Mouse (Mus musculus): ENCODE measurements around the gene Amfr. TPM values are rescaled to one million over a fixed set of nuclear protein-coding genes. Genes with fewer than 3 reads are reported as not detected.
A peak's percentile ranks its signal among the peaks of the same experiment; 100 is the strongest.

Amfr gene
- total and polyA plus RNA-seq, 2 experiments from 2014 or later = 88.9 to 195 TPM

DNA sequence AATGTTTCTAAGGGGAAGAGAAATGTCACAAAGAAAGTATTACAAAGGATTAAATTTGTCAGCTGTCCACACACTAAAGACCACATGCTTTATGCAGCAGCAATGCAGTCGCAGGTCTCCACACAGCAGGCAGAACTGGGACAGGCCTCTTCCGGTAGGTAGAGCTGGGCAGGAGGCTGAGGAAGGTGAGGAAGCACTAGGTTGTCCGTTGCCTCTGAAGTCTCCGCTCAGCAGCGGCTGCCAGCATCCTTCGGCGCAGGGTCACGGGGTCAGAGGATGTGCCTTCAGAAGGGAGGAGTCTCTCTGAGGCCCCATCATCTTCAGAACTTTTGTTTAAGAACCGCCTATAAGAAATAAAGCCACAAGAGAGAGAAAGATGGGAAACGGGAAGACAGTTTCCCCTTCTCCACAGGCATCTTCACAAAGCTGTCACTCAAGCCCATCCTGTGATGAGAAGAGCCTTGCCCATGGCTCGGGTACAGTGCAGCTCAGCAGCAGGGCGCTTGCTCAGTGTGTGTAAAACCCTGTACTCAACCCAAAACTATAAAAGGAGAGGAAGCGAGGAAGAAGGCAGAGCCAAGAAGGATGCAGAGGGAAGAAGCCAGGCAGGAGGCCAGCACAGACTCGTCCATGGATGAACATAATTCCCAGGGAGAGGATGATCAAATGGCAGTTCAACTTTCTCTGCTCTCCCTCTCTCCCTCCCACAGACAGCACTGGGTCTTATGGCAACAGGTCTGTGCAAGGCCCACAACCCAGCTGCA is 39.5 kb downstream of the Amfr start:
- Histone ChIP-seq H3K9me3 (ENCODE audit: low read length) (no peaks in the 10 kb centered on the region), H3K4me1 (ENCODE audit: insufficient read depth, low read length) (no peaks in the 10 kb centered on the region), H3K36me3 (ENCODE audit: insufficient read depth, low read length) (peaks cover 56% of the 10 kb centered on the region), H3K4me3 (ENCODE audit: low read length) (no peak overlapping the region), H3K27me3 (ENCODE audit: insufficient read depth, low read length) (no peaks in the 10 kb centered on the region), H3K27ac (no peak overlapping the region), H3K9ac (replicated peaks; ENCODE audit: low read length) (no peak overlapping the region), H3K4me2 (ENCODE audit: low read depth, low read length) (no peak overlapping the region)
- no peak for TF ChIP-seq CTCF (IDR thresholded peaks at IDR 0.05; ENCODE audit: low read depth)
- DNase-seq (ENCODE audit: low spot score) (no peak), ATAC-seq (peak; percentile 46; the same call in 1 of the 2 replicates)
- 61% methylated on average over 14 of the region's 14 CpGs for WGBS

GRCm38 (mm10) chr8:93972211-93972610 is 40.4 kb downstream of the Amfr start:
- 78% methylated on average over 5 of the region's 5 CpGs for WGBS
- Histone ChIP-seq H3K4me3 (ENCODE audit: low read length) (no peak overlapping the region), H3K9me3 (ENCODE audit: low read length) (no peaks in the 10 kb centered on the region), H3K4me1 (ENCODE audit: insufficient read depth, low read length) (no peaks in the 10 kb centered on the region), H3K27me3 (ENCODE audit: insufficient read depth, low read length) (no peaks in the 10 kb centered on the region), H3K36me3 (ENCODE audit: insufficient read depth, low read length) (peaks cover 64% of the 10 kb centered on the region), H3K9ac (replicated peaks; ENCODE audit: low read length) (no peak overlapping the region), H3K27ac (no peak overlapping the region), H3K4me2 (ENCODE audit: low read depth, low read length) (no peak overlapping the region)
- no peak for DNase-seq (ENCODE audit: low spot score)
- no peak for ATAC-seq
- no peak for TF ChIP-seq CTCF (IDR thresholded peaks at IDR 0.05; ENCODE audit: low read depth)

DNA sequence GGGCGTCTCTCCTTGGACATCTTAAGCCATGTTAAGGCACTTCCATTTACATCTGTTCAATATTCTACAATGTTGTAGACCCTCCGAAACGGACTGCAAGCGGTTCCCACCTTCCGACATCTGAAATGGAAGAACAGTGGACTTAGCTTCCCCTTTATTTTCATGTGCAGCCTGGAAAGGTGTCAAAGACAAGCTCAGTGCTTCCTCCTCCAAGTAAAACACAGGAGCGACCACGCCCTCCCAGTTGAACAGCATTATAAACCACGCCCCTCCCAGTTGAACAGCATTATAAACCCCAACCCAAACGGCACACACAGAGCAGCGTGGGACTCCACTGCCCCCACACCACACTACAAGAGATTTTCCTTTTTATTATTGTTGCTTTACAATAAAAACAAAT is 41.2 kb downstream of the Amfr start:
- no peak for DNase-seq (ENCODE audit: low spot score)
- ATAC-seq = no peak
- Histone ChIP-seq H3K4me3 (ENCODE audit: low read length) (no peak overlapping the region), H3K36me3 (ENCODE audit: insufficient read depth, low read length) (peaks cover 67% of the 10 kb centered on the region), H3K9me3 (ENCODE audit: low read length) (no peaks in the 10 kb centered on the region), H3K27me3 (ENCODE audit: insufficient read depth, low read length) (no peaks in the 10 kb centered on the region), H3K27ac (no peak overlapping the region), H3K4me2 (ENCODE audit: low read depth, low read length) (no peak overlapping the region), H3K9ac (replicated peaks; ENCODE audit: low read length) (no peak overlapping the region), H3K4me1 (ENCODE audit: insufficient read depth, low read length) (no peaks in the 10 kb centered on the region)
- no peak for TF ChIP-seq CTCF (IDR thresholded peaks at IDR 0.05; ENCODE audit: low read depth)
- WGBS = 92% methylated on average over 10 of the region's 10 CpGs

DNA sequence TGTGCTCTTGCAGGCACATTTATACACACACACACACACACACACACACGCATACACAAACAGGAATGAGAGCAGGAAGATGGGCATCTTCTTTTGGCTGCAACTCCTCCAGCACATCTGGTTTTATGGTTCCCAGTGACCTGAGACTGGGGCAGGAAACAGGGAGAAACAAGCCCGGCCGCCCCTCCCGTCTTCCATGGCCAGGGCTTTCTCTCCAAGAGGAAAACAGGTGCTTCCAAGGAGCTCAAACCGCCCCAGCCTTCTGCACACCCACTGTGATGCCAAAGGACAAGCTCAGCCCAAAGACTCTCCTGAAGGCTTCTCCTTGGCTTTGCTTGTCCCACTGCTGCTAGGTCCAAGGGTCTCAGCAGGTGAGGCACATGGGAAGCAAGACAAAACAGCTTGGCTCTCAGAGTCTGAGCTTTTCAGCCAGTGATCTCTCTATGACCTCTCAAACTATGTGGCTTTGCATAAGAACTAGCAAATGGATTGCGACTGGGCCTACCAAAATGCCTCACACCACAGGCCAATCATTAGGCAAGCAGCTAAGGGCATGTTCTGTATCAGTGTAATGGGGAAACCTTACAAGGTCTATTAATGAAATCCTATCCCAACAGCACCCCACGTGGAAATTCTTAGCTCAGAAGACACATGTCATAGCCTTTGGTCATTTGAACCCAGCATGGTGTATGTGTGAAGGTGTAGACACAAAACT is 42.9 kb downstream of the Amfr start:
- no peak overlapping the region for H3K4me3 ChIP-seq (ENCODE audit: low read length)
- no peaks in the 10 kb centered on the region for H3K9me3 ChIP-seq (ENCODE audit: low read length)
- peaks cover 61% of the 10 kb centered on the region for H3K36me3 ChIP-seq (ENCODE audit: insufficient read depth, low read length)
- no peaks in the 10 kb centered on the region for H3K27me3 ChIP-seq (ENCODE audit: insufficient read depth, low read length)
- TF ChIP-seq CTCF (IDR thresholded peaks at IDR 0.05; ENCODE audit: low read depth) = no peak
- WGBS = 65% methylated on average over 7 of the region's 7 CpGs
- H3K9ac ChIP-seq (replicated peaks; ENCODE audit: low read length) = no peak overlapping the region
- H3K27ac ChIP-seq = peak overlapping the region; percentile 6; the same call in 1 of the 2 replicates
- H3K4me1 ChIP-seq (ENCODE audit: insufficient read depth, low read length) = no peaks in the 10 kb centered on the region
- ATAC-seq (no peak), DNase-seq (ENCODE audit: low spot score) (no peak)
- H3K4me2 ChIP-seq (ENCODE audit: low read depth, low read length) = no peak overlapping the region

GRCm38 (mm10) chr8:93968293-93968692 is 44.3 kb downstream of the Amfr start:
- H3K9ac ChIP-seq (replicated peaks; ENCODE audit: low read length) = no peak overlapping the region
- peaks cover 60% of the 10 kb centered on the region for H3K36me3 ChIP-seq (ENCODE audit: insufficient read depth, low read length)
- no peaks in the 10 kb centered on the region for H3K27me3 ChIP-seq (ENCODE audit: insufficient read depth, low read length)
- ATAC-seq (no peak), DNase-seq (ENCODE audit: low spot score) (no peak)
- WGBS = 71% methylated on average over 6 of the region's 6 CpGs
- no peak overlapping the region for H3K27ac ChIP-seq
- no peaks in the 10 kb centered on the region for H3K9me3 ChIP-seq (ENCODE audit: low read length)
- H3K4me3 ChIP-seq (ENCODE audit: low read length) = no peak overlapping the region
- no peaks in the 10 kb centered on the region for H3K4me1 ChIP-seq (ENCODE audit: insufficient read depth, low read length)
- H3K4me2 ChIP-seq (ENCODE audit: low read depth, low read length) = no peak overlapping the region
- TF ChIP-seq CTCF (IDR thresholded peaks at IDR 0.05; ENCODE audit: low read depth) = no peak

- Histone ChIP-seq H3K4me3 (ENCODE audit: low read length) (no peak overlapping the region), H3K9me3 (ENCODE audit: low read length) (no peaks in the 10 kb centered on the region), H3K4me1 (ENCODE audit: insufficient read depth, low read length) (no peaks in the 10 kb centered on the region), H3K9ac (replicated peaks; ENCODE audit: low read length) (no peak overlapping the region), H3K36me3 (ENCODE audit: insufficient read depth, low read length) (peaks cover 38% of the 10 kb centered on the region), H3K27me3 (ENCODE audit: insufficient read depth, low read length) (no peaks in the 10 kb centered on the region), H3K4me2 (ENCODE audit: low read depth, low read length) (no peak overlapping the region), H3K27ac (no peak overlapping the region)
- ATAC-seq (no peak), DNase-seq (ENCODE audit: low spot score) (no peak)
- no peak for TF ChIP-seq CTCF (IDR thresholded peaks at IDR 0.05; ENCODE audit: low read depth)
- 79% methylated on average over 6 of the region's 6 CpGs for WGBS
Measured at GRCm38 (mm10) chr8:93960909-93961308, 51.7 kb downstream of the Amfr start.

DNA sequence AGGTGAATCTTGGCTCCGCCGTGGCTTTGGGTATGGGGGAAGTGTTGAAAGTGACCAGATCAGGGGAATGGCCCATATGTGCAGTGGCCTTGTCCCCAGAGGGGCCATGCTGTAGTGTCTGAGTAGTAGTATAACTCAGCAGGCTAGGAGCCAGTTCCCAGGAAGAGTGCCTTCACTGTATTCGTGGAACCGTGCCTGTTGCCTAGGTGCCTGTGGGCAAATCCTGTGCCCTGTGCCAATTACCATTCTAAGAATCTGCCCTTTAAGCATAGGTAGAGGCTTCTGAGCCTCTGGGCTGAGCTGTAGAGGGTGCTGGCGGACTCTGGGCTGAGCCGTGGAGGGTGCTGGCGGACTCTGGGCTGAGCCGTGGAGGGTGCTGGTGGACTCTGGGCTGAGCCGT is 54.2 kb downstream of the Amfr start:
- Histone ChIP-seq H3K4me2 (ENCODE audit: low read depth, low read length) (no peak overlapping the region), H3K27ac (no peak overlapping the region), H3K9me3 (ENCODE audit: low read length) (no peaks in the 10 kb centered on the region), H3K4me1 (ENCODE audit: insufficient read depth, low read length) (no peaks in the 10 kb centered on the region), H3K4me3 (ENCODE audit: low read length) (no peak overlapping the region), H3K9ac (replicated peaks; ENCODE audit: low read length) (no peak overlapping the region), H3K27me3 (ENCODE audit: insufficient read depth, low read length) (no peaks in the 10 kb centered on the region), H3K36me3 (ENCODE audit: insufficient read depth, low read length) (peaks cover 46% of the 10 kb centered on the region)
- DNase-seq (ENCODE audit: low spot score) (peak; percentile 62), ATAC-seq (0 out of 2 replicates have a peak, but pooled peaks have one; percentile 33)
- TF ChIP-seq CTCF (IDR thresholded peaks at IDR 0.05; ENCODE audit: low read depth) = no peak
- WGBS = 62% methylated on average over 9 of the region's 9 CpGs

All from hindbrain, postnatal 0 days (tissue).